Mouse (Mus musculus) lung, postnatal 36 days (tissue): ENCODE results near the gene Olfr1206.

Experiments used
- DNase-seq: peaks from one replicate; pipeline ENCODE4 v3.0.0; 2022; ENCODE audit warnings: mixed read lengths

Olfr1206 gene

GRCm38 (mm10) chr2:88862931-88863330 lies at the start of gene Olfr1206:
TSS of gene Olfr1206 (plus strand) at chr2:88863231.
- no peak for DNase-seq

- no peak for DNase-seq
Observed at GRCm38 (mm10) chr2:88814196-88814595, 48.8 kb upstream of the Olfr1206 start, which contains the start of gene Olfr1202. TSS of gene Olfr1202 (plus strand) at chr2:88814496.

- DNase-seq: no peak
Observed at GRCm38 (mm10) chr2:88829437-88829836, 33.6 kb upstream of the Olfr1206 start, which contains the start of gene Olfr1205. TSS of gene Olfr1205 (plus strand) at chr2:88829737.

GRCm38 (mm10) chr2:88838477-88838876 lies 24.6 kb upstream of the Olfr1206 start:
- no peak for DNase-seq

- DNase-seq: no peak
Observed at GRCm38 (mm10) chr2:88848992-88849391, 14.0 kb upstream of the Olfr1206 start, which contains the start of gene Olfr1204. TSS of gene Olfr1204 (plus strand) at chr2:88849292.

- DNase-seq: no peak
Observed at GRCm38 (mm10) chr2:88902211-88902610, 39.2 kb downstream of the Olfr1206 start, which contains the start of gene Olfr1208. TSS of gene Olfr1208 (minus strand) at chr2:88902311.

GRCm38 (mm10) chr2:88915057-88915456 lies 52.0 kb downstream of the Olfr1206 start, which contains the start of gene Olfr1209:
TSS of gene Olfr1209 (minus strand) at chr2:88915157.
- no peak for DNase-seq
